Mouse (Mus musculus): Measurements from ENCODE around the gene Gpr19. TPM values are rescaled to one million over a fixed set of nuclear protein-coding genes. Genes with fewer than 3 reads are reported as not detected.

Gpr19 gene
- polyA plus RNA-seq, 1 experiment from 2014 or later, result 8.4 TPM

DNA sequence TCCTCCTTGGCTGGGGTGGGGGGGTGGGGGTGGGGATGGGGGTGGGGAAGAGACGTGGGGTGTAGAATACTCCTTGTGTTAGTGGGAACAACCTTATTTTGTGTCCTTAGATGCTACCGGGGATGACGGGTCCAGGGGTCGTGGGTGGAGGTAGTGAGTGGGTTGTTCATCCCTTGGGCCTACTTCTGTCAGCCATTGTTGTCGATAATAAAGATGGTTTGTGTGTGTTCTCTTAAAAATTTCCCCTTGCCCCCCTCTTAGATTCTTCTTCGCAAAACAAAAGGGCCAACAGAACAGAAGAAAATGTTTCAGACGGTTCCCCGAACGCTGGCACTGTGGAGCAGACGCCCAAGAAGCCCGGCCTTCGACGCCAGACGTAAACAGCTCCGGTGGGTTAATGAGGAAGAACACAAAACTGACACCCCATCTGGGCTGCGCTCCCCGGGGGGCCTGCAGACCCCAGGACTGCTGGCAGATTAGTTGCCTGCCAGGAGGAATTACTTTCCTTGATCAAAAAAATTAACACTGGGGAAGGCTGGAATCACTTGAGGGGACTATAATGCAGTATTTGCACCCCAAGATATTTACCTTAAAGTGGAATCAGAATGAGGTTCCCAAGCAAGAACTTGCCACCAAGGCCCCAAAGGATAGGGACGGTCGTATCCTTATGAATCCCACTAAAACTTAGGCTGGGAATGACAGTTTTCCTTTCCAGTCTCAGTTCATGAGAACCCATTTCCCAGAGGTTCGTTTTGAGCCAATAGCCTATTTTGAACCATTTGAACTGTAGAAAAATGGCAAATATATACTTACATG is 23.5 kb upstream of the Gpr19 start:
- no peaks in the 10 kb centered on the region; the same call in 1 of the 2 replicates for H3K27me3 ChIP-seq (replicated peaks)
- H3K36me3 ChIP-seq, result peaks cover 29% of the 10 kb centered on the region
- WGBS (ENCODE audit: insufficient replicate concordance), result 10% methylated on average over 20 of the region's 20 CpGs
- peaks cover 63% of the 10 kb centered on the region for H3K4me1 ChIP-seq
- H3K9me3 ChIP-seq (replicated peaks), result no peaks in the 10 kb centered on the region
- H3K9ac ChIP-seq, result peak overlapping the region; percentile 94
- peak overlapping the region; percentile 92 for H3K4me3 ChIP-seq
- H3K4me2 ChIP-seq, result peak overlapping the region; percentile 100
- peak overlapping the region; percentile 98 for H3K27ac ChIP-seq
- ATAC-seq, result no peak

DNA sequence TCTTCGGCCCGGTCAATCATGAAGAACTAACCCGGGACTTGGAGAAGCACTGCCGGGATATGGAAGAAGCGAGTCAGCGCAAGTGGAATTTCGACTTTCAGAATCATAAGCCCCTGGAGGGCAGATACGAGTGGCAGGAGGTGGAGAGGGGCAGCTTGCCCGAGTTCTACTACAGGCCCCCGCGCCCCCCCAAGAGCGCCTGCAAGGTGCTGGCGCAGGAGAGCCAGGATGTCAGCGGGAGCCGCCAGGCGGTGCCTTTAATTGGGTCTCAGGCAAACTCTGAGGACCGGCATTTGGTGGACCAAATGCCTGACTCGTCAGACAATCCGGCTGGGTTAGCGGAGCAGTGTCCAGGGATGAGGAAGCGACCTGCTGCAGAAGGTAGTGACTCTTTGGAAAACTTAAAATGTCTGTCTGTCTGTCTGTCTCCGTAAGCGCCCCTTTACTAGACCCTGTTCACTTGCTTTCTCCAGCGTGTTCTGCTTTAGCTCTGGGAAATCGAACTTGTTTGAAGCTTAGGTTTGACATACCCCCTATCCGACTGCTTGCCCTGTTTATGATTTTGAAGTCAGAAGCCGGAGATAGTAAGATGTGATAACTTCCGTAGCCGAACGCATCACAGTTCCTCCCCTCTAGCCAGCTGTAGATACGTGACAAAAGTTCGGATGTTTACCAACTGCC is 22.8 kb upstream of the Gpr19 start:
- Histone ChIP-seq H3K4me1 (peaks cover 68% of the 10 kb centered on the region), H3K9ac (peak overlapping the region; percentile 94), H3K4me3 (peak overlapping the region; percentile 92), H3K36me3 (peaks cover 29% of the 10 kb centered on the region), H3K4me2 (peak overlapping the region; percentile 100), H3K27me3 (replicated peaks) (no peaks in the 10 kb centered on the region; the same call in 1 of the 2 replicates), H3K9me3 (replicated peaks) (no peaks in the 10 kb centered on the region), H3K27ac (peak overlapping the region; percentile 98)
- peak; percentile 51 for ATAC-seq
- WGBS (ENCODE audit: insufficient replicate concordance), result under 1% methylated on average over 32 of the region's 32 CpGs

GRCm38 (mm10) chr6:134920190-134921013 is 22.0 kb upstream of the Gpr19 start, which contains the start of gene Cdkn1b:
Gene Cdkn1b, plus strand, starts transcription at chr6:134920401.
- Histone ChIP-seq H3K4me3 (peak within 1 kb of the TSS; percentile 92), H3K4me1 (peaks cover 66% of the 10 kb centered on the region), H3K27me3 (replicated peaks) (peaks cover 2% of the 10 kb centered on the region), H3K27ac (peak within 1 kb of the TSS; percentile 98), H3K4me2 (peak within 1 kb of the TSS; percentile 100), H3K9me3 (replicated peaks) (no peaks in the 10 kb centered on the region), H3K36me3 (peaks cover 25% of the 10 kb centered on the region), H3K9ac (peak within 1 kb of the TSS; percentile 94)
- ATAC-seq, result peak; percentile 93
- under 1% methylated on average over 70 of the region's 77 CpGs for WGBS (ENCODE audit: insufficient replicate concordance)

DNA sequence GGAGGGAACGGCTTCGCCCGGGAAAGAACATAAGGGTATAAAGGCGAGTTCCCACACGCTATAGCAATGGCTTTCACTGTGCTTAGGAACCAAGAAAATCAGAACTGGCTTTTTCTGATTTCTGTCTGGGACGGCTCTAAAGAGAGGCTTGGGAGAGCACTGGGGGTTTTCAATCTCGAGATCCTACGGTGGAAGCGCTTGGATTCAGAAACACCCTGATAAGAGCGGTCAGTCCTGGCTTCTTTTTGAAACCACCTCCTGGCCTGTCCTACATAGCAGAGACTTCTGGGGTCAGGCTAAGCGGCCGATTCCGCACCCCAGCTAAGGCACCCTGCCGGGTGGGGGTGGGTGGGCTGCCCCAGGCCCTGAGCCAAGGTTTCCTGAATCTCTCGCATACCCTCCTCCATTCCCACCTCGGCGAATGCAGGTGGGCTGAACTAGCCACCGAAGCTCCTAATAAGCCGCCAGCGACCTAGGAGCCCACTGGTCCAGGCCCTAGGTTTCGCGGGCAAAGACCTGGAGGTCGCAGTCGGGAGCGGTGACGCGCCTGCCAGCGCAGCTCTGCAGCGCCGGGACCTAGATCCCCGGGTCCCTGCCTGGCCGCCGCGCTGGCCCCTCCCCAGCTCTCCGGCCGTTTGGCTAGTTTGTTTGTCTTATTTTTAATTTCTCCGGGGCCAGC is 21.3 kb upstream of the Gpr19 start:
- Histone ChIP-seq H3K4me1 (peaks cover 63% of the 10 kb centered on the region), H3K36me3 (peaks cover 22% of the 10 kb centered on the region), H3K9me3 (replicated peaks) (no peaks in the 10 kb centered on the region), H3K9ac (peak overlapping the region; percentile 94), H3K27ac (peak overlapping the region; percentile 98), H3K4me3 (peak overlapping the region; percentile 92), H3K4me2 (peak overlapping the region; percentile 100), H3K27me3 (replicated peaks) (peaks cover 6% of the 10 kb centered on the region)
- ATAC-seq, result peak; percentile 45
- WGBS (ENCODE audit: insufficient replicate concordance), result 7% methylated on average over 37 of the region's 37 CpGs

DNA sequence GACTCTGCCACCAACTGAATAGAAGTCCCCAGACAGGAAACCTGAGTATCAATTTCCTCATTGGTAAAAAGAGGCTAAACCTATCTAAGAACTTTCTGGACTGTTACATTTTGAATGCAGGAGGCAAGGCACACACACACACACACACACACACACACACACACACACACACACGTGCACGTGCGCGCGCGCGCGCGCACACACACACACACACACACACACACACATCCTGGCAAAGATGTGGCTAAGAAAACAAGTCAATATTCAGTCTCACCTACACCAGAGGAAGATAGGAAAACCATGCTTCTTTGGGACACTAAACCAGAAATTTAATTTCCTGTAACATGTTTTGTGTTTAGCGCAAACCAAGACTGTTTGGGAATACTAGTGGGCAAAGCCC is 20.4 kb upstream of the Gpr19 start:
- Histone ChIP-seq H3K27ac (no peak overlapping the region), H3K9me3 (replicated peaks) (no peaks in the 10 kb centered on the region), H3K4me2 (peak overlapping the region; percentile 100; the same call in 1 of the 2 replicates), H3K36me3 (peaks cover 13% of the 10 kb centered on the region), H3K9ac (no peak overlapping the region), H3K4me1 (peaks cover 56% of the 10 kb centered on the region), H3K4me3 (no peak overlapping the region), H3K27me3 (replicated peaks) (peaks cover 14% of the 10 kb centered on the region)
- 89% methylated on average over 10 of the region's 10 CpGs for WGBS (ENCODE audit: insufficient replicate concordance)
- no peak for ATAC-seq

GRCm38 (mm10) chr6:134917087-134917486 is 18.7 kb upstream of the Gpr19 start:
- no peak for ATAC-seq
- peaks cover 3% of the 10 kb centered on the region; the same call in 1 of the 2 replicates for H3K36me3 ChIP-seq
- peak overlapping the region; percentile 75 for H3K4me2 ChIP-seq
- 3% methylated on average over 11 of the region's 11 CpGs for WGBS (ENCODE audit: insufficient replicate concordance)
- H3K4me1 ChIP-seq, result peaks cover 41% of the 10 kb centered on the region
- peaks cover 17% of the 10 kb centered on the region for H3K27me3 ChIP-seq (replicated peaks)
- peak overlapping the region; percentile 54 for H3K4me3 ChIP-seq
- H3K9ac ChIP-seq, result peak overlapping the region; percentile 59
- no peaks in the 10 kb centered on the region for H3K9me3 ChIP-seq (replicated peaks)
- H3K27ac ChIP-seq, result no peak overlapping the region

GRCm38 (mm10) chr6:134916641-134917040 is 18.3 kb upstream of the Gpr19 start:
- peak overlapping the region; percentile 59 for H3K9ac ChIP-seq
- no peak for ATAC-seq
- WGBS (ENCODE audit: insufficient replicate concordance), result 2% methylated on average over 11 of the region's 11 CpGs
- H3K4me2 ChIP-seq, result peak overlapping the region; percentile 75
- H3K27me3 ChIP-seq (replicated peaks), result peaks cover 17% of the 10 kb centered on the region
- no peaks in the 10 kb centered on the region for H3K9me3 ChIP-seq (replicated peaks)
- H3K4me1 ChIP-seq, result peaks cover 37% of the 10 kb centered on the region
- H3K4me3 ChIP-seq, result peak overlapping the region; percentile 54
- no peaks in the 10 kb centered on the region for H3K36me3 ChIP-seq
- H3K27ac ChIP-seq, result no peak overlapping the region

DNA sequence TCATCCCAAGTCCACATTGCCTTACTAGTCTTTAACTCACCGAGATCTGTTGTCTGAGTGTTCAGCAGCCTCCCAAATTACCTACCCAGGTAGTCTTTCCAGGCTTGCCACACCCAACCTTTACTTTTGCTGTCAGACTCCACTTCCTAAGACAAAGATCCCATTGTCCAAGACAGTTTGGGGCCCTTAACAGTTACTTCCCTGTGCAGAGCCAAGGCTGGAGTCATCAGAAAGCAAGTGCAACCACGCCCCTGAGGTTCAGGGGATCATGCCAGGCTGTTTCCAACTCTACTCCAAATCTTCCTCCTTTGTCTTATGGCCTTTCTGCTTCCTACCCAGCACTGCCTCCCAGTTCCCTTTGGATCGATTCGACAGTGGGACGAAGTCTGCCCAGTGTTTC is 16.1 kb upstream of the Gpr19 start:
- Histone ChIP-seq H3K4me2 (no peak overlapping the region), H3K36me3 (no peaks in the 10 kb centered on the region), H3K27ac (no peak overlapping the region), H3K4me3 (no peak overlapping the region), H3K4me1 (peaks cover 32% of the 10 kb centered on the region), H3K9me3 (replicated peaks) (no peaks in the 10 kb centered on the region), H3K9ac (no peak overlapping the region), H3K27me3 (replicated peaks) (peaks cover 17% of the 10 kb centered on the region)
- ATAC-seq, result no peak
- 71% methylated on average over 5 of the region's 5 CpGs for WGBS (ENCODE audit: insufficient replicate concordance)

DNA sequence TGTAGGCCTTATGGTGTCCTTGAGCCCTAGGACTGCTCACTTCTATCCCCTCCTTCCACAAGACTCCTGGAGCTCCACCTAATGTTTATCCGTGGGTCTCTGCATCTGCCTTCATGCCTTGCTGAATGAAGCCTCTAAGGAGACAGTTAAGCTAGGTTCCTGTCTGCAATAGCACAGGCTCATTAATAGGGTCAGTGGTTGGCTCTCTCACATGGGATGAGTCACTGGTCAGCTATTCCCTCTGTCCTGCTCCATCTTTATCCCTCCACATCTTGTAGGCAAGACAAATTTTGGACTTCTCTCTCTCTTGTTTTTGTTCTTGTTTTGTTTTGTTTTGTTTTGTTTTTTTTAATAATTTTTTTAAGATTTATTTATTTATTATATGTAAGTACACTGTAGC is 7.4 kb upstream of the Gpr19 start:
- ATAC-seq, result no peak
- H3K9ac ChIP-seq, result no peak overlapping the region
- H3K27ac ChIP-seq, result no peak overlapping the region
- no peaks in the 10 kb centered on the region for H3K36me3 ChIP-seq
- no peak overlapping the region for H3K4me2 ChIP-seq
- 61% methylated on average over 1 of the region's 1 CpGs for WGBS (ENCODE audit: insufficient replicate concordance)
- H3K9me3 ChIP-seq (replicated peaks), result no peaks in the 10 kb centered on the region
- no peak overlapping the region for H3K4me3 ChIP-seq
- peaks cover 26% of the 10 kb centered on the region for H3K4me1 ChIP-seq
- no peaks in the 10 kb centered on the region for H3K27me3 ChIP-seq (replicated peaks)

- peak overlapping the region; percentile 75 for H3K27ac ChIP-seq
- H3K4me3 ChIP-seq, result no peak overlapping the region
- H3K9ac ChIP-seq, result no peak overlapping the region
- peaks cover 32% of the 10 kb centered on the region for H3K4me1 ChIP-seq
- H3K36me3 ChIP-seq, result no peaks in the 10 kb centered on the region
- no peak overlapping the region for H3K4me2 ChIP-seq
- no peaks in the 10 kb centered on the region for H3K27me3 ChIP-seq (replicated peaks)
- peak; percentile 82 for ATAC-seq
- 71% methylated on average over 10 of the region's 10 CpGs for WGBS (ENCODE audit: insufficient replicate concordance)
- no peaks in the 10 kb centered on the region for H3K9me3 ChIP-seq (replicated peaks)
Observed at GRCm38 (mm10) chr6:134903891-134904884, 5.8 kb upstream of the Gpr19 start.

Data from liver, embryonic 12.5 days (tissue).